Mouse (Mus musculus) heart, adult 2 months (tissue): Measurements from ENCODE around the gene Pank4.

Experiments
- CTCF ChIP-seq: fragments of 200-600 bp; IDR thresholded peaks from 2 replicates; pipeline ENCODE4 v1.8.1; 2022; ENCODE audit warnings: antibody characterized with exemption, mild to moderate bottlenecking, moderate library complexity
- EP300 ChIP-seq: fragments of 200-500 bp; IDR thresholded peaks from 2 replicates; pipeline ENCODE4 v1.6.1; 2011; ENCODE audit warnings: low read depth, low read length, control low read depth; ENCODE audit not compliant: insufficient read depth
- POLR2A ChIP-seq: fragments of 200-500 bp; IDR thresholded peaks from 2 replicates; pipeline ENCODE4 v1.6.1; 2011; ENCODE audit warnings: mild to moderate bottlenecking, low read depth, low read length, control low read depth; ENCODE audit not compliant: insufficient read depth

DNA sequence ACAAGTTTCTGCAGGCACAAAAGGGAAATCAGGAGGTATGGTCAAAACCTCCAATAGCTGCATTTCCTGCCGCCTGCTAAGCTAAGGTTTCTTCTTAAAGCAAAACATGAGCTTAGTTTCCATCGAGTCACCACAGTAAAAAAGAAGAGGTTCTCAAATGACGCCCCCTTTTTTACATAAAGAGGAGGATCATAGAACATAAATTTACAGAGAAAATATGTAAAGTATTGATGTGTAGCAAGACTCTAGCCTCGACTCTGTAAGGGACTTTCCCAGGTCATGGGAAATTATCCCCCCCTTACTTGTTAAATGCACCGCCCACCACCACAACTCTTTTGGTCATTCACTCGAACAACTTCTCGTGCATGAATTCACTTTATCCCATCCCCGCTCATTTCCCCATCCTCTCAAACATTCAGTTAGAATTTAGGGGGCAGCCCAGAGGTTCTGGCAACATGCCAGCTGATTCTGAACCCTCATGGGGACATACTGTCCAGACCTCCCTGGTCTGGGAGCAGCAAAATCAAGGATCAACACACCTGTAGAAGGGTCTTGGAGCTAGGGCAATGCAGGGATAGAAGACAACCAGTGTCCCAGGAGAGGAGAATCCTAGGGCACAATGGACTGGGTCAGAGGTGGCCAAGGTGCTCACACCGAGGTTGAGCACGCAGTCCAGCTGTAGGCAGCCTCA, 21.1 kb upstream of the Pank4 start:
- TF ChIP-seq POLR2A: no peak
- no peak for TF ChIP-seq CTCF
- no peak for TF ChIP-seq EP300
